Mouse (Mus musculus): ENCODE results near the gene Tspan12. TPM values are rescaled to one million over a fixed set of nuclear protein-coding genes. Genes with fewer than 3 reads are reported as not detected.
"Not testable (repeated sequence)": the region's sequence is repeated elsewhere in the genome, so short reads cannot be mapped to it uniquely, and the experiment has no call there.

Tspan12 gene
- polyA plus RNA-seq, 1 experiment from 2014 or later: 54.8 TPM

- no peak overlapping the region for H3K4me3 ChIP-seq
- H3K27me3 ChIP-seq (ENCODE audit: low read depth, poor library complexity, severe bottlenecking): no peaks in the 10 kb centered on the region
- 85% methylated on average over 7 of the region's 7 CpGs for WGBS
- H3K9me3 ChIP-seq (replicated peaks): no peaks in the 10 kb centered on the region
- 0 out of 2 replicates have a peak, but pooled peaks cover 3% of the 10 kb centered on the region for H3K36me3 ChIP-seq
- DNase-seq (ENCODE audit: low spot score): no peak
- H3K4me1 ChIP-seq: peaks cover 15% of the 10 kb centered on the region
- no peak overlapping the region for H3K27ac ChIP-seq (replicated peaks)
Measured at GRCm38 (mm10) chr6:21791307-21791706, 61.0 kb downstream of the Tspan12 start.

GRCm38 (mm10) chr6:21790550-21791086 is 61.7 kb downstream of the Tspan12 start:
- WGBS: 90% methylated on average over 4 of the region's 4 CpGs
- H3K27ac ChIP-seq (replicated peaks): no peak overlapping the region
- DNase-seq (ENCODE audit: low spot score): no peak
- H3K36me3 ChIP-seq: 0 out of 2 replicates have a peak, but pooled peaks cover 3% of the 10 kb centered on the region
- no peak overlapping the region for H3K4me3 ChIP-seq
- H3K9me3 ChIP-seq (replicated peaks): no peaks in the 10 kb centered on the region
- peaks cover 17% of the 10 kb centered on the region for H3K4me1 ChIP-seq
- no peaks in the 10 kb centered on the region for H3K27me3 ChIP-seq (ENCODE audit: low read depth, poor library complexity, severe bottlenecking)

GRCm38 (mm10) chr6:21790036-21790435 is 62.3 kb downstream of the Tspan12 start:
- Histone ChIP-seq H3K4me3 (no peak overlapping the region), H3K27me3 (ENCODE audit: low read depth, poor library complexity, severe bottlenecking) (no peaks in the 10 kb centered on the region), H3K9me3 (replicated peaks) (no peaks in the 10 kb centered on the region), H3K27ac (replicated peaks) (no peak overlapping the region), H3K36me3 (0 out of 2 replicates have a peak, but pooled peaks cover 3% of the 10 kb centered on the region), H3K4me1 (peaks cover 17% of the 10 kb centered on the region)
- 90% methylated on average over 2 of the region's 2 CpGs for WGBS
- no peak for DNase-seq (ENCODE audit: low spot score)

GRCm38 (mm10) chr6:21789582-21789981 is 62.7 kb downstream of the Tspan12 start:
- H3K27me3 ChIP-seq (ENCODE audit: low read depth, poor library complexity, severe bottlenecking); H3K9me3 ChIP-seq (replicated peaks); DNase-seq (ENCODE audit: low spot score); H3K27ac ChIP-seq (replicated peaks); H3K36me3 ChIP-seq; H3K4me3 ChIP-seq: not testable (repeated sequence)
- 63% methylated on average over 1 of the region's 1 CpGs for WGBS
- H3K4me1 ChIP-seq: peaks cover 17% of the 10 kb centered on the region

- Histone ChIP-seq H3K4me3 (no peak overlapping the region), H3K27ac (replicated peaks) (no peak overlapping the region), H3K4me1 (peaks cover 17% of the 10 kb centered on the region), H3K36me3 (no peaks in the 10 kb centered on the region), H3K27me3 (ENCODE audit: low read depth, poor library complexity, severe bottlenecking) (no peaks in the 10 kb centered on the region), H3K9me3 (replicated peaks) (no peaks in the 10 kb centered on the region)
- WGBS: 71% methylated on average over 11 of the region's 11 CpGs
- no peak for DNase-seq (ENCODE audit: low spot score)
Measured at GRCm38 (mm10) chr6:21787757-21788156, 64.6 kb downstream of the Tspan12 start.

- Histone ChIP-seq H3K4me3 (no peak overlapping the region), H3K27ac (replicated peaks) (no peak overlapping the region), H3K9me3 (replicated peaks) (no peaks in the 10 kb centered on the region), H3K36me3 (no peaks in the 10 kb centered on the region), H3K4me1 (peaks cover 17% of the 10 kb centered on the region), H3K27me3 (ENCODE audit: low read depth, poor library complexity, severe bottlenecking) (no peaks in the 10 kb centered on the region)
- DNase-seq (ENCODE audit: low spot score): no peak
- 33% methylated on average over 6 of the region's 6 CpGs for WGBS
Measured at GRCm38 (mm10) chr6:21787274-21787673, 65.0 kb downstream of the Tspan12 start.

GRCm38 (mm10) chr6:21774213-21774916 is 78.0 kb downstream of the Tspan12 start:
- no peaks in the 10 kb centered on the region for H3K27me3 ChIP-seq (ENCODE audit: low read depth, poor library complexity, severe bottlenecking)
- no peak overlapping the region for H3K4me3 ChIP-seq
- WGBS: 88% methylated on average over 7 of the region's 7 CpGs
- no peak for DNase-seq (ENCODE audit: low spot score)
- no peak overlapping the region for H3K27ac ChIP-seq (replicated peaks)
- no peaks in the 10 kb centered on the region for H3K4me1 ChIP-seq
- H3K36me3 ChIP-seq: peaks cover 6% of the 10 kb centered on the region; the same call in 1 of the 2 replicates
- no peaks in the 10 kb centered on the region for H3K9me3 ChIP-seq (replicated peaks)

GRCm38 (mm10) chr6:21769447-21769809 is 82.9 kb downstream of the Tspan12 start:
- no peak for DNase-seq (ENCODE audit: low spot score)
- H3K9me3 ChIP-seq (replicated peaks): no peaks in the 10 kb centered on the region
- H3K4me1 ChIP-seq: no peaks in the 10 kb centered on the region
- no peak overlapping the region for H3K27ac ChIP-seq (replicated peaks)
- H3K27me3 ChIP-seq (ENCODE audit: low read depth, poor library complexity, severe bottlenecking): no peaks in the 10 kb centered on the region
- 89% methylated on average over 1 of the region's 1 CpGs for WGBS
- no peak overlapping the region for H3K4me3 ChIP-seq
- H3K36me3 ChIP-seq: peaks cover 6% of the 10 kb centered on the region; the same call in 1 of the 2 replicates

GRCm38 (mm10) chr6:21768745-21769446 is 83.4 kb downstream of the Tspan12 start:
- H3K36me3 ChIP-seq: peaks cover 6% of the 10 kb centered on the region; the same call in 1 of the 2 replicates

GRCm38 (mm10) chr6:21767787-21768221 is 84.5 kb downstream of the Tspan12 start:
- no peak overlapping the region for H3K4me3 ChIP-seq
- H3K36me3 ChIP-seq: peaks cover 6% of the 10 kb centered on the region; the same call in 1 of the 2 replicates
- no peak for DNase-seq (ENCODE audit: low spot score)
- H3K27ac ChIP-seq (replicated peaks): no peak overlapping the region
- 92% methylated on average over 12 of the region's 12 CpGs for WGBS
- no peaks in the 10 kb centered on the region for H3K4me1 ChIP-seq
- H3K27me3 ChIP-seq (ENCODE audit: low read depth, poor library complexity, severe bottlenecking): no peaks in the 10 kb centered on the region
- H3K9me3 ChIP-seq (replicated peaks): no peaks in the 10 kb centered on the region

More at GRCm38 (mm10) chr6:21768745-21769446, 83.4 kb downstream of the Tspan12 start:
- Histone ChIP-seq H3K27me3 (ENCODE audit: low read depth, poor library complexity, severe bottlenecking) (no peaks in the 10 kb centered on the region), H3K9me3 (replicated peaks) (no peaks in the 10 kb centered on the region), H3K4me1 (no peaks in the 10 kb centered on the region), H3K27ac (replicated peaks) (no peak overlapping the region), H3K4me3 (no peak overlapping the region)
- no peak for DNase-seq (ENCODE audit: low spot score)
- WGBS: 95% methylated on average over 9 of the region's 9 CpGs

- Histone ChIP-seq H3K36me3 (no peaks in the 10 kb centered on the region), H3K4me1 (no peaks in the 10 kb centered on the region), H3K9me3 (replicated peaks) (no peaks in the 10 kb centered on the region), H3K27ac (replicated peaks) (no peak overlapping the region), H3K27me3 (ENCODE audit: low read depth, poor library complexity, severe bottlenecking) (no peaks in the 10 kb centered on the region), H3K4me3 (no peak overlapping the region)
- DNase-seq (ENCODE audit: low spot score): no peak
- 91% methylated on average over 1 of the region's 1 CpGs for WGBS
Measured at GRCm38 (mm10) chr6:21747536-21747935, 104.8 kb downstream of the Tspan12 start.

GRCm38 (mm10) chr6:21744615-21745266 is 107.6 kb downstream of the Tspan12 start:
- Histone ChIP-seq H3K27me3 (ENCODE audit: low read depth, poor library complexity, severe bottlenecking) (no peaks in the 10 kb centered on the region), H3K27ac (replicated peaks) (no peak overlapping the region), H3K4me3 (no peak overlapping the region), H3K9me3 (replicated peaks) (no peaks in the 10 kb centered on the region), H3K4me1 (no peaks in the 10 kb centered on the region), H3K36me3 (no peaks in the 10 kb centered on the region)
- 88% methylated on average over 3 of the region's 3 CpGs for WGBS
- DNase-seq (ENCODE audit: low spot score): no peak

All from midbrain, embryonic 10.5 days (tissue).